Mouse (Mus musculus): ENCODE results near the gene Snx33. TPM values are rescaled to one million over a fixed set of nuclear protein-coding genes. Genes with fewer than 3 reads are reported as not detected.

Gene Snx33
- total and polyA plus RNA-seq, 3 experiments, result 1.7 to 3.2 (median 2.6) TPM

DNA sequence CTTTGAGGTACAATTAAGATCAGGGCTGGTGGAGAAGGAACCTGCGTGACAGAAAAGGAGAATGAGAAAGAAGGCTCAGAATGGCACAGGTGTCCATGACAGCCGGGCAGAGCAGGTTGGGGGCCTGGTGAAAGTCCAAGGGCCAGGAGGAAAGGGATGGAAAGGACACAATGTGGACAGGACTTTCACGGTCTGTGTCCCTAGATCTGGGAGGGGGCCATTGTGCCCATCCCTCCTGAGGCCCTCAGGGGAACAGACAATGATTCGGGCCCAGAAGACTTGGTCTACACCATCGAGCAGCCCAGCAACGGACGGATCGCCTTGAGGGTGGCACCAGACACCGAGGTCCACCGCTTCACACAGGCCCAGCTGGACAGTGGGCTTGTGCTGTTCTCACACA is 36.1 kb downstream of the Snx33 start:
- no peak overlapping the region for H3K9ac ChIP-seq (ENCODE audit: insufficient read depth, low read depth)
- in situ Hi-C loops (cut with MboI; ENCODE audit: low pct_ligation_motif_present, low pct_unique_long_range_greater_than_20kb, low sequenced_read_pairs) (loop anchor here (5.0 to 10.0 kb wide), 3 partner anchors 150 to 323 kb away; partner anchors contain the start of gene Man2c1), dilution Hi-C loops (cut with MboI; ENCODE audit: extremely low pct_ligation_motif_present, extremely low pct_unique_long_range_greater_than_20kb, low sequenced_read_pairs) (no loop called here)
- no peak overlapping the region for H3K4me2 ChIP-seq (ENCODE audit: insufficient read depth, low read depth, poor library complexity, severe bottlenecking)
- no peak overlapping the region for H3K4me3 ChIP-seq (replicated peaks in 1 of 3; ENCODE audit: low read depth in 2 of 3, low read length in 2 of 3, poor library complexity in 1 of 3)
- H3K79me2 ChIP-seq (replicated peaks; ENCODE audit: control insufficient read depth, extremely low read depth, insufficient read depth, poor library complexity, severe bottlenecking), result no peaks in the 10 kb centered on the region
- no peak overlapping the region for H3K27ac ChIP-seq (ENCODE audit: insufficient read depth, low read depth)
- no peak for TF ChIP-seq UBTF (IDR thresholded peaks at IDR 0.05; ENCODE audit: low read depth, low read length)
- TF ChIP-seq CTCF (conservative IDR thresholded peaks at IDR 0.05 in 1 of 2, IDR thresholded peaks at IDR 0.05 in 1 of 2; ENCODE audit: low read depth in 2 of 2, low read length in 2 of 2), result no peak
- TF ChIP-seq USF2 (conservative IDR thresholded peaks at IDR 0.05; ENCODE audit: low read depth, low read length), result no peak
- no peak for TF ChIP-seq PAX5 (IDR thresholded peaks at IDR 0.05; ENCODE audit: low read length)
- no peak for TF ChIP-seq NRF1 (IDR thresholded peaks at IDR 0.05; ENCODE audit: low read depth, low read length)
- TF ChIP-seq RAD21 (IDR thresholded peaks at IDR 0.05; ENCODE audit: low read depth, low read length), result no peak
- TF ChIP-seq USF1 (IDR thresholded peaks at IDR 0.05; ENCODE audit: low read depth, low read length), result no peak
- no peak for TF ChIP-seq CHD1 (IDR thresholded peaks at IDR 0.05; ENCODE audit: low read depth, low read length)
- no peak for TF ChIP-seq CHD2 (IDR thresholded peaks at IDR 0.05; ENCODE audit: low read length)
- no peak for TF ChIP-seq MYC (IDR thresholded peaks at IDR 0.05; ENCODE audit: low read depth, low read length)
- no peak for TF ChIP-seq BHLHE40 (IDR thresholded peaks at IDR 0.05; ENCODE audit: low read depth, low read length)
- no peak for TF ChIP-seq GABPA (IDR thresholded peaks at IDR 0.05; ENCODE audit: insufficient replicate concordance, low read depth, low read length)
- TF ChIP-seq JUND (conservative IDR thresholded peaks at IDR 0.05; ENCODE audit: low read depth, low read length), result no peak
- no peak for TF ChIP-seq SMC3 (IDR thresholded peaks at IDR 0.05; ENCODE audit: low read depth, low read length)
- no peak for TF ChIP-seq MAZ (IDR thresholded peaks at IDR 0.05; ENCODE audit: low read depth, low read length)
- TF ChIP-seq ZNF384 (IDR thresholded peaks at IDR 0.05; ENCODE audit: low read depth, low read length), result no peak
- no peak for TF ChIP-seq MAFK (IDR thresholded peaks at IDR 0.05; ENCODE audit: insufficient replicate concordance, low read length)
- no peak for TF ChIP-seq NELFE (IDR thresholded peaks at IDR 0.05; ENCODE audit: low read depth, low read length)
- no peak for DNase-seq (ENCODE audit: extremely low read depth)
- H3K36me3 ChIP-seq (replicated peaks in 1 of 2; ENCODE audit: control insufficient read depth in 1 of 2, insufficient read depth in 1 of 2, low read length in 1 of 2), result no peaks in the 10 kb centered on the region
- H3K4me1 ChIP-seq (ENCODE audit: control insufficient read depth in 1 of 2, insufficient read depth in 2 of 2), result peaks cover 8 to 41% of the 10 kb centered on the region in 2 experiments; a peak in 3 of 4 replicates
- H3K9me3 ChIP-seq (replicated peaks; ENCODE audit: low read length), result no peaks in the 10 kb centered on the region
- peaks cover 20% of the 10 kb centered on the region for H3K27me3 ChIP-seq (replicated peaks)

GRCm38 (mm10) chr9:56891517-56892011 is 36.6 kb downstream of the Snx33 start:
- peaks cover 21% of the 10 kb centered on the region for H3K27me3 ChIP-seq (replicated peaks)
- peak overlapping the region; percentile 54; the same call in 1 of the 2 replicates for H3K4me2 ChIP-seq (ENCODE audit: insufficient read depth, low read depth, poor library complexity, severe bottlenecking)
- no peak overlapping the region for H3K4me3 ChIP-seq (replicated peaks in 1 of 3; ENCODE audit: low read depth in 2 of 3, low read length in 2 of 3, poor library complexity in 1 of 3)
- DNase-seq (ENCODE audit: extremely low read depth), result peak; percentile 82
- dilution Hi-C loops (cut with MboI; ENCODE audit: extremely low pct_ligation_motif_present, extremely low pct_unique_long_range_greater_than_20kb, low sequenced_read_pairs), result no loop called here
- no peaks in the 10 kb centered on the region for H3K36me3 ChIP-seq (replicated peaks in 1 of 2; ENCODE audit: control insufficient read depth in 1 of 2, insufficient read depth in 1 of 2, low read length in 1 of 2)
- no peaks in the 10 kb centered on the region for H3K79me2 ChIP-seq (replicated peaks; ENCODE audit: control insufficient read depth, extremely low read depth, insufficient read depth, poor library complexity, severe bottlenecking)
- peaks cover 11 to 39% of the 10 kb centered on the region in 2 experiments; a peak in 3 of 4 replicates for H3K4me1 ChIP-seq (ENCODE audit: control insufficient read depth in 1 of 2, insufficient read depth in 2 of 2)
- H3K9ac ChIP-seq (ENCODE audit: insufficient read depth, low read depth), result no peak overlapping the region
- no peaks in the 10 kb centered on the region for H3K9me3 ChIP-seq (replicated peaks; ENCODE audit: low read length)
- H3K27ac ChIP-seq (ENCODE audit: insufficient read depth, low read depth), result no peak overlapping the region
- in situ Hi-C loops (cut with MboI; ENCODE audit: low pct_ligation_motif_present, low pct_unique_long_range_greater_than_20kb, low sequenced_read_pairs), result loop anchor here (5.0 to 10.0 kb wide), 3 partner anchors 151 to 323 kb away; partner anchors contain the start of gene Man2c1
- TF ChIP-seq IRF4 (IDR thresholded peaks at IDR 0.05; ENCODE audit: low read depth, low read length) (peak; percentile 36; the same call in 1 of the 2 replicates), SMC3 (IDR thresholded peaks at IDR 0.05; ENCODE audit: low read depth, low read length) (peak; percentile 81), CTCF (conservative IDR thresholded peaks at IDR 0.05 in 1 of 2, IDR thresholded peaks at IDR 0.05 in 1 of 2; ENCODE audit: low read depth in 2 of 2, low read length in 2 of 2) (peak; percentile 67 to 96), USF1 (IDR thresholded peaks at IDR 0.05; ENCODE audit: low read depth, low read length) (no peak), ZC3H11A (IDR thresholded peaks at IDR 0.05; ENCODE audit: low read depth, low read length) (peak; percentile 34; the same call in 1 of the 2 replicates), RAD21 (IDR thresholded peaks at IDR 0.05; ENCODE audit: low read depth, low read length) (peak; percentile 98), JUN (IDR thresholded peaks at IDR 0.05; ENCODE audit: insufficient read depth, low read depth, low read length) (no peak)

All from CH12.LX (cell line).